Mouse (Mus musculus) heart, embryonic 16.5 days (tissue): Measurements from ENCODE around the gene Ypel3. TPM values are rescaled to one million over a fixed set of nuclear protein-coding genes. Genes with fewer than 3 reads are reported as not detected.
"Not testable (repeated sequence)": the region's sequence is repeated elsewhere in the genome, so short reads cannot be mapped to it uniquely, and the experiment has no call there.

Experiments used
- ATAC-seq: fragments of 200-750 bp; cut with Nextera tagmentation; replicated peaks from 2 replicates; pipeline ENCODE4 v1.8.0; 2017; ENCODE audit warnings: moderate number of reproducible peaks; ENCODE audit not compliant: insufficient read depth, low FRiP score; ENCODE audit errors: extremely low read depth
- H3K27ac ChIP-seq: fragments of 300-500 bp; sonication (generic); 2 replicates; pipeline ENCODE4 v1.5.1; 2014; ENCODE audit warnings: mild to moderate bottlenecking, low read length, control low read depth, moderate library complexity
- H3K27me3 ChIP-seq: fragments of 300-500 bp; sonication (generic); 2 replicates; pipeline ENCODE4 v1.6.1; 2014; ENCODE audit warnings: low read length, mixed read lengths; ENCODE audit not compliant: control insufficient read depth, insufficient read depth
- H3K36me3 ChIP-seq: fragments of 300-500 bp; sonication (generic); 2 replicates; pipeline ENCODE4 v1.6.1; 2014; ENCODE audit not compliant: control insufficient read depth, insufficient read depth
- H3K4me1 ChIP-seq: fragments of 300-500 bp; sonication (generic); 2 replicates; pipeline ENCODE4 v1.6.1; 2014; ENCODE audit warnings: low read length, mixed read lengths; ENCODE audit not compliant: control insufficient read depth, insufficient read depth
- H3K4me2 ChIP-seq: fragments of 300-500 bp; sonication (generic); 2 replicates; pipeline ENCODE4 v1.6.1; 2014; ENCODE audit warnings: low read depth, mild to moderate bottlenecking, control low read depth, low read length
- H3K4me3 ChIP-seq: fragments of 300-500 bp; sonication (generic); 2 replicates; pipeline ENCODE4 v1.5.1; 2014; ENCODE audit warnings: mild to moderate bottlenecking, control low read depth, low read length
- H3K9ac ChIP-seq: fragments of 300-500 bp; sonication (generic); 2 replicates; pipeline ENCODE4 v1.6.1; 2014; ENCODE audit warnings: low read length, control low read depth
- H3K9me3 ChIP-seq: fragments of 300-500 bp; sonication (generic); replicated peaks from 2 replicates; pipeline ENCODE4 v1.6.1; 2016; ENCODE audit warnings: low read length; ENCODE audit not compliant: control insufficient read depth
- WGBS: fragments of 180-500 bp; shearing (Covaris S2); extraction: QIAGEN DNeasy Blood & Tissue Kit; methylation state at CpG from one replicate; pipeline ENCODE4 v1.1.7; 2014; 5-methylcytosine and 5-hydroxymethylcytosine counted together
- polyA plus RNA-seq: library from polyadenylated mRNA; unstranded; fragments of >200 nt; fragmentation: Nextera tagmentation; extraction: Ambion mirVana; gene quantifications from 2 replicates; pipeline ENCODE4 v1.2.1, GENCODE M21; 2015

Ypel3 gene
- 80.8 and 84.6 TPM in 2 replicates for polyA plus RNA-seq

DNA sequence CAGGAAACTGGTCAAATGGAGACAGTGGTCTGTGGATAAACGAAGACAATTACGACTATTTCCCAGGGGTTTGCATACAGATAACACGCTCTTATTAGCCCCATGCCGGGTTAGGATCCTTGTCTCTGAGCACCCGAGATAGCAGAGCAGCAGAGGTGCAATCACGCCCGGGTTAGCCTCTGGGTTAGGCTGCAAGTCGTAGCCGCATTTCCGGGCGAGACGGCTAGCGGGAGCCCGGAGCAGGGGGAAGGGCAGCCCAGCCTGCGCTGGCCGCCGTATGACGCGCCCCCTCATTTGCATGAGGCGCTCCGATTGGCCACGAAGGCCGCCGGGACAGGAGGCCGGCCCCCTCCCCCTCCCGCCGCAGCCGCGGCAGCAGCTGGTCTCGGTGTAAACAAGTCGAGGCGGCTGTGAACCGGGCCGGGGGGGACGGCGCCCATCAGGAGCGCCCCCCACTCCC is at the start of gene Ypel3:
TSS of gene Ypel3 (plus strand) at position 358 of the 460 bp plus-strand sequence.
- Histone ChIP-seq H3K27ac (peak within 1 kb of the TSS; percentile 88), H3K4me1 (peaks cover 37% of the 10 kb centered on the region)
- WGBS: under 1% methylated on average over 32 of the region's 37 CpGs

DNA sequence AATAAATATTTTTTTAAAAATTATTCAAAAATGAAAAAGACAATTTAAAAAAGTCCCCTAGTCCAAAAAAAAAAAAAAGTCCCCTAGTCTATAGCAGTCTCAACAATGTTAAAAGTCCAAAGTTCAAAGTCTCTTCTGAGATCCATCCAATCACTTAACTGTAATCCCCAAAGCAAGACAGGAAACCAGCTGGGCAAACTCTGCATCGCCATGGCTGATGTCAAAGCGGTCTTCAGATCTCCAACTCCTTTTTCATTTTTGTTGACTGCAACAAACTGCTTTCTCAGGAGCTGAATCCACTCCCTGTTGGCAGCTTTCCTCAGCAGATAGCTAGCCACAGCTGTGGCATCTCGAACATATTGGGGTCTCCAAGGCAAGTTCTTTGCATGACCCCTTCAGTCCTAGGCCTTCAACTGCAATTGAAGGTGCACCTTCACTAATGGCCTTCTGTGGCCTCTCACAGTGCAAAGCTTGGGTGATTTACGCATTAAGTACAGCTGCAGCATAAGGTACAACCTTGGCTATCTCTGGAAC is 46.4 kb upstream of the Ypel3 start:
- not testable (repeated sequence) for H3K27me3 ChIP-seq, H3K27ac ChIP-seq, H3K4me3 ChIP-seq, H3K9ac ChIP-seq, H3K36me3 ChIP-seq, ATAC-seq, H3K9me3 ChIP-seq, H3K4me1 ChIP-seq, H3K4me2 ChIP-seq
- WGBS: 66% methylated on average over 4 of the region's 4 CpGs

More for the DNA sequence above, at the start of gene Ypel3:
- peak within 1 kb of the TSS; percentile 68 for H3K4me3 ChIP-seq
- ATAC-seq: peak; percentile 90
- H3K36me3 ChIP-seq: 0 out of 2 replicates have a peak, but pooled peaks cover 4% of the 10 kb centered on the region
- no peaks in the 10 kb centered on the region for H3K9me3 ChIP-seq
- peak within 1 kb of the TSS; percentile 96 for H3K4me2 ChIP-seq
- no peaks in the 10 kb centered on the region for H3K27me3 ChIP-seq
- peak within 1 kb of the TSS; percentile 86 for H3K9ac ChIP-seq

- Histone ChIP-seq H3K9ac (no peak overlapping the region), H3K4me1 (no peaks in the 10 kb centered on the region), H3K27me3 (no peaks in the 10 kb centered on the region), H3K9me3 (no peaks in the 10 kb centered on the region), H3K4me3 (no peak overlapping the region), H3K36me3 (no peaks in the 10 kb centered on the region), H3K4me2 (no peak overlapping the region), H3K27ac (no peak overlapping the region)
- WGBS: 71% methylated on average over 8 of the region's 8 CpGs
- no peak for ATAC-seq
Observed at GRCm38 (mm10) chr7:126736122-126736521, 40.6 kb upstream of the Ypel3 start.

- Histone ChIP-seq H3K27me3 (no peaks in the 10 kb centered on the region), H3K9ac (no peak overlapping the region), H3K36me3 (no peaks in the 10 kb centered on the region), H3K9me3 (no peaks in the 10 kb centered on the region), H3K4me1 (no peaks in the 10 kb centered on the region), H3K4me3 (no peak overlapping the region), H3K4me2 (no peak overlapping the region), H3K27ac (no peak overlapping the region)
- ATAC-seq: no peak
- 77% methylated on average over 17 of the region's 17 CpGs for WGBS
Observed at GRCm38 (mm10) chr7:126739551-126739950, 37.2 kb upstream of the Ypel3 start.

DNA sequence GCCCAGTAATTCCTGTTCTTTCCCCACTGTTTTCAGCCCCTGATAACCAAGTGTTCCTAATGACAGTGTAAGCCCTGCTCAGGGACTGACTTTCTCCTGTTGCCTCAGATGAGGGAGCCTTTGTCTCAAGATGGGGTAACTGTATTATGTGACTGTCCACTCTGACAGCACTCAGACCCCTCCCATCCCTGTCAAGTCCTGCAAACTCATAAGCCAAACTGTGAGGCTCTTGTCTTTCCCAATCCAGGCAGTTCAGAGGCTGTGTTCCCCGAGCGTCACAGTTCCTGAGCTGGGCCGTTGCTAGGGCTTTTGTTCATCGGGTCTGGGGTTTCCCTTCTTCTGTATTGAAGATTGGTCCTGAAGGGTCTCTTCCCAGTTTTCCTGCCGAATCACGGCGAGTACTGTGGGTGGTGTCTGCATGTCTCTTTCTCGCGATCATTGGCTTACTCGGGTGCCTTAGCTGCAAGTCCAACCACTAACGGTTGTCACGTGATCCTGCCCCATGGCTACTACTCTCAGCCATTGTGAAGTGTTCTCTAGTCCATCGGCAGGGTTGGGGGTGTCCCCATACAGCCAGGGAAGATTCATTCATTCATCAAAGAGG is 36.5 kb upstream of the Ypel3 start:
- 77% methylated on average over 13 of the region's 13 CpGs for WGBS
- ATAC-seq: no peak

GRCm38 (mm10) chr7:126740977-126741376 is 35.8 kb upstream of the Ypel3 start:
- Histone ChIP-seq H3K27ac (no peak overlapping the region), H3K4me1 (no peaks in the 10 kb centered on the region), H3K36me3 (no peaks in the 10 kb centered on the region), H3K9me3 (no peaks in the 10 kb centered on the region), H3K9ac (no peak overlapping the region), H3K4me3 (no peak overlapping the region), H3K4me2 (no peak overlapping the region), H3K27me3 (no peaks in the 10 kb centered on the region)
- 59% methylated on average over 5 of the region's 5 CpGs for WGBS
- ATAC-seq: no peak

More for the DNA sequence above, 36.5 kb upstream of the Ypel3 start:
- no peak overlapping the region for H3K4me2 ChIP-seq
- no peak overlapping the region for H3K9ac ChIP-seq
- H3K9me3 ChIP-seq: no peaks in the 10 kb centered on the region
- H3K36me3 ChIP-seq: no peaks in the 10 kb centered on the region
- no peak overlapping the region for H3K27ac ChIP-seq
- H3K27me3 ChIP-seq: no peaks in the 10 kb centered on the region
- no peaks in the 10 kb centered on the region for H3K4me1 ChIP-seq
- H3K4me3 ChIP-seq: no peak overlapping the region

- H3K4me1 ChIP-seq: no peaks in the 10 kb centered on the region
- no peak for ATAC-seq
- H3K27ac ChIP-seq: no peak overlapping the region
- no peak overlapping the region for H3K9ac ChIP-seq
- WGBS: 81% methylated on average over 5 of the region's 5 CpGs
- H3K4me2 ChIP-seq: no peak overlapping the region
- no peaks in the 10 kb centered on the region for H3K27me3 ChIP-seq
- H3K36me3 ChIP-seq: no peaks in the 10 kb centered on the region
- no peak overlapping the region for H3K4me3 ChIP-seq
- no peaks in the 10 kb centered on the region for H3K9me3 ChIP-seq
Observed at GRCm38 (mm10) chr7:126741452-126741851, 35.3 kb upstream of the Ypel3 start.

DNA sequence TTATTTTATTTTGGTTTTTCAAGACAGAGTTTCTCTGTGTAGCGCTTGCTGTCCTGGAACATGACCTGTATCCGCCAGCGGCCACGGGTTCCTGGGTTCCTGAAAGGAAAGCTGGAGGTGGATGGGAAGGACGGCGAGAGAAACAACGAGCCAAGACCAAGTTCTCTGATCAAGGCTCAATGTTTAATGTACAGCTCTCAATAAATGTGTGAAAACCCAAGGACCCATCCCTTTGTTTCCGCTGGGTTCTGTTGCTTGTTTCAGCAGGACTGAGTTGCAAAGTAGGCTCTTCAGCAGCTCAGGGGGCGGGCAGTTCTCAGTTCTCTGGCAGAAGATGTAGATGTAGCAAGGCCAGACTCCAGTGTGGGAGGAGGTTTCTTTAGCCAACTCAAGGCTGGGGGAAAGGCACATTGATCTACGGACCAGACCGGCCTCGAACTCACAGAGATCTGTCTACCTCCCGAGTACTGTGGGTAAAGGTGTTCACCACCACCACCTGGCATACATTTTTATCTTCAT is 34.7 kb upstream of the Ypel3 start:
- H3K27ac ChIP-seq: no peak overlapping the region
- ATAC-seq: no peak
- WGBS: 89% methylated on average over 13 of the region's 13 CpGs

GRCm38 (mm10) chr7:126746066-126746465 is 30.7 kb upstream of the Ypel3 start:
- H3K4me3 ChIP-seq: no peak overlapping the region
- H3K4me2 ChIP-seq: no peak overlapping the region
- ATAC-seq: no peak
- H3K27ac ChIP-seq: no peak overlapping the region
- H3K9me3 ChIP-seq: peaks cover 2% of the 10 kb centered on the region; the same call in 1 of the 2 replicates
- H3K36me3 ChIP-seq: no peaks in the 10 kb centered on the region
- H3K9ac ChIP-seq: no peak overlapping the region
- no peaks in the 10 kb centered on the region for H3K4me1 ChIP-seq
- 65% methylated on average over 12 of the region's 12 CpGs for WGBS
- no peaks in the 10 kb centered on the region for H3K27me3 ChIP-seq

More for the DNA sequence above, 34.7 kb upstream of the Ypel3 start:
- H3K4me3 ChIP-seq: no peak overlapping the region
- no peaks in the 10 kb centered on the region for H3K4me1 ChIP-seq
- no peak overlapping the region for H3K4me2 ChIP-seq
- H3K9me3 ChIP-seq: no peaks in the 10 kb centered on the region
- no peaks in the 10 kb centered on the region for H3K27me3 ChIP-seq
- H3K9ac ChIP-seq: no peak overlapping the region
- H3K36me3 ChIP-seq: no peaks in the 10 kb centered on the region
